Mouse (Mus musculus) MEL (cell line): ENCODE data around the gene Adam12. TPM values are rescaled to one million over a fixed set of nuclear protein-coding genes. Genes with fewer than 3 reads are reported as not detected.

Experiments
- DNase-seq: peaks from one replicate; pipeline ENCODE4 v3.0.0; 2011; ENCODE audit warnings: low read depth, low spot score
- H3K27ac ChIP-seq: 2 replicates; pipeline ENCODE4 v1.5.1; 2012; ENCODE audit warnings: low read depth, mild to moderate bottlenecking, control low read depth, low read length, moderate library complexity; ENCODE audit not compliant: control insufficient read depth
- H3K27me3 ChIP-seq, 2 experiments: fragments of 150-350 bp in 1 of 2; sonication (generic) in 1 of 2; 2 replicates each; pipeline ENCODE4 v1.6.1; 2012; ENCODE audit warnings: low read length in 2 of 2, mild to moderate bottlenecking in 2 of 2, improper control_type of control experiment in 1 of 2, moderate library complexity in 1 of 2; ENCODE audit not compliant: insufficient read depth in 2 of 2, control insufficient read depth in 1 of 2
- H3K36me3 ChIP-seq, 2 experiments: 2 replicates each; pipeline ENCODE4 v1.6.1; 2012 to 2014; ENCODE audit warnings: low read length in 2 of 2, improper control_type of control experiment in 1 of 2, inconsistent platforms in 1 of 2, mild to moderate bottlenecking in 1 of 2; ENCODE audit not compliant: insufficient read depth in 2 of 2, control insufficient read depth in 1 of 2
- H3K4me1 ChIP-seq, 2 experiments: fragments of 150-350 bp in 1 of 2; sonication (generic) in 1 of 2; 2 replicates each; pipeline ENCODE4 v1.6.1; 2012; ENCODE audit warnings: low read length in 2 of 2, improper control_type of control experiment in 1 of 2, mild to moderate bottlenecking in 1 of 2; ENCODE audit not compliant: insufficient read depth in 2 of 2, control insufficient read depth in 1 of 2
- H3K4me3 ChIP-seq, 2 experiments: fragments of 150-350 bp in 1 of 2; sonication (generic) in 1 of 2; 2 replicates each; pipeline ENCODE4 v1.5.1; 2012; ENCODE audit warnings: low read depth in 2 of 2, low read length in 2 of 2, mild to moderate bottlenecking in 2 of 2, moderate library complexity in 2 of 2, control low read depth in 1 of 2, improper control_type of control experiment in 1 of 2; ENCODE audit not compliant: control insufficient read depth in 1 of 2, insufficient read depth in 1 of 2
- H3K79me2 ChIP-seq: 2 replicates; pipeline ENCODE4 v1.6.1; 2012; ENCODE audit warnings: mild to moderate bottlenecking, low read length, moderate library complexity; ENCODE audit not compliant: control insufficient read depth, poor library complexity, insufficient read depth
- H3K9ac ChIP-seq: 2 replicates; pipeline ENCODE4 v1.6.1; 2012; ENCODE audit warnings: low read depth, mild to moderate bottlenecking, control low read depth, low read length, moderate library complexity; ENCODE audit not compliant: control insufficient read depth, poor library complexity, severe bottlenecking
- H3K9me3 ChIP-seq: fragments of 150-350 bp; sonication (generic); replicated peaks from 2 replicates; pipeline ENCODE4 v1.6.1; 2012; ENCODE audit warnings: mild to moderate bottlenecking, low read length, improper control_type of control experiment, moderate library complexity; ENCODE audit not compliant: insufficient read depth
- BHLHE40 ChIP-seq: IDR thresholded peaks from 2 replicates; pipeline ENCODE4 v1.6.1; 2012; ENCODE audit warnings: low read depth, mild to moderate bottlenecking, inconsistent platforms, low read length, improper control_type of control experiment, borderline replicate concordance
- ELF1 ChIP-seq: IDR thresholded peaks from 2 replicates; pipeline ENCODE4 v1.6.1; 2014; ENCODE audit warnings: low read depth, mild to moderate bottlenecking, inconsistent platforms, low read length, improper control_type of control experiment, moderate library complexity
- ETS1 ChIP-seq: IDR thresholded peaks from 2 replicates; pipeline ENCODE4 v1.6.1; 2012; ENCODE audit warnings: low read depth, mild to moderate bottlenecking, inconsistent platforms, low read length, improper control_type of control experiment, moderate library complexity
- GATA1 ChIP-seq: IDR thresholded peaks from 2 replicates; pipeline ENCODE4 v1.6.1; 2011; ENCODE audit warnings: low read depth, low read length, improper control_type of control experiment
- MAFK ChIP-seq: IDR thresholded peaks from 2 replicates; pipeline ENCODE4 v1.6.1; 2011; ENCODE audit warnings: low read depth, mild to moderate bottlenecking, low read length, improper control_type of control experiment, borderline replicate concordance
- MAZ ChIP-seq: IDR thresholded peaks from 2 replicates; pipeline ENCODE4 v1.6.1; 2012; ENCODE audit warnings: low read depth, mild to moderate bottlenecking, inconsistent platforms, low read length, improper control_type of control experiment
- MYB ChIP-seq: IDR thresholded peaks from 2 replicates; pipeline ENCODE4 v1.6.1; 2011; ENCODE audit warnings: mild to moderate bottlenecking, low read depth, low read length, improper control_type of control experiment
- MYC ChIP-seq: IDR thresholded peaks from 2 replicates; pipeline ENCODE4 v1.6.1; 2011; ENCODE audit warnings: low read depth, mild to moderate bottlenecking, low read length, improper control_type of control experiment, moderate library complexity
- NELFE ChIP-seq: IDR thresholded peaks from 2 replicates; pipeline ENCODE4 v1.6.1; 2011; ENCODE audit warnings: low read depth, low read length, improper control_type of control experiment
- RAD21 ChIP-seq: IDR thresholded peaks from 2 replicates; pipeline ENCODE4 v1.6.1; 2011; ENCODE audit warnings: mild to moderate bottlenecking, low read depth, low read length, improper control_type of control experiment
- TAL1 ChIP-seq: IDR thresholded peaks from 2 replicates; pipeline ENCODE4 v1.6.1; 2012; ENCODE audit warnings: mild to moderate bottlenecking, inconsistent platforms, low read length, moderate library complexity, mixed read lengths
- TBP ChIP-seq: IDR thresholded peaks from 2 replicates; pipeline ENCODE4 v1.8.0; 2011; ENCODE audit warnings: low read depth, low read length, improper control_type of control experiment
- TCF12 ChIP-seq: IDR thresholded peaks from 2 replicates; pipeline ENCODE4 v1.6.1; 2014; ENCODE audit warnings: low read depth, mild to moderate bottlenecking, inconsistent platforms, low read length, improper control_type of control experiment, moderate library complexity
- UBTF ChIP-seq: IDR thresholded peaks from 2 replicates; pipeline ENCODE4 v1.6.1; 2012; ENCODE audit warnings: low read depth, mild to moderate bottlenecking, inconsistent platforms, low read length, improper control_type of control experiment, moderate library complexity, borderline replicate concordance; ENCODE audit not compliant: insufficient read depth
- ZMIZ1 ChIP-seq: IDR thresholded peaks from 2 replicates; pipeline ENCODE4 v1.6.1; 2012; ENCODE audit warnings: low read depth, mild to moderate bottlenecking, inconsistent platforms, low read length, improper control_type of control experiment, moderate library complexity
- ZNF384 ChIP-seq: IDR thresholded peaks from 2 replicates; pipeline ENCODE4 v1.6.1; 2012; ENCODE audit warnings: low read depth, mild to moderate bottlenecking, inconsistent platforms, low read length, improper control_type of control experiment
- polyA plus RNA-seq, 2 experiments: library from polyadenylated mRNA; stranded (reverse) in 1 of 2; unstranded in 1 of 2; fragments of >175 nt in 1 of 2; fragments of >200 nt in 1 of 2; gene quantifications; 2 replicates each; pipeline versions ENCODE4 v1.2.1 to v1.2.4; 2012; ENCODE audit warnings: low replicate concordance in 2 of 2, low read depth in 1 of 2; ENCODE audit not compliant: insufficient read length in 2 of 2, insufficient read depth in 1 of 2, missing spikeins in 1 of 2
- total RNA-seq: library from RNA; depleted of rRNA; stranded (reverse); fragments of 300-350 nt; gene quantifications from 2 replicates; pipeline ENCODE4 v1.2.3, GENCODE M21; 2012

Adam12 gene
- total and polyA plus RNA-seq, 3 experiments: not detected

- Histone ChIP-seq H3K4me1 (no peaks in the 10 kb centered on the region), H3K79me2 (no peaks in the 10 kb centered on the region), H3K36me3 (no peaks in the 10 kb centered on the region), H3K4me3 (no peak overlapping the region), H3K9me3 (no peaks in the 10 kb centered on the region), H3K9ac (no peak overlapping the region), H3K27me3 (no peaks in the 10 kb centered on the region), H3K27ac (no peak overlapping the region)
- TF ChIP-seq MAZ (no peak), BHLHE40 (no peak), NELFE (no peak), GATA1 (no peak), MYC (no peak), TBP (no peak)
- DNase-seq: no peak
These were observed 87.8 kb downstream of the Adam12 start for GRCm38 (mm10) chr7:134144111-134144510.

GRCm38 (mm10) chr7:134139291-134139949, 92.5 kb downstream of the Adam12 start:
- no peak for DNase-seq
- Histone ChIP-seq H3K36me3 (no peaks in the 10 kb centered on the region), H3K9me3 (no peaks in the 10 kb centered on the region), H3K27me3 (no peaks in the 10 kb centered on the region), H3K4me3 (no peak overlapping the region), H3K27ac (no peak overlapping the region)
- no peak for TF ChIP-seq ETS1
- no peak for TF ChIP-seq UBTF
- TF ChIP-seq MAFK: no peak
- TF ChIP-seq GATA1: no peak
- TF ChIP-seq TAL1: no peak
- no peak for TF ChIP-seq MYC
- TF ChIP-seq ELF1: no peak
- no peak for TF ChIP-seq ZMIZ1
- TF ChIP-seq MAZ: no peak
- TF ChIP-seq RAD21: no peak
- no peak for TF ChIP-seq ZNF384
- TF ChIP-seq BHLHE40: no peak
- no peak for TF ChIP-seq TCF12
- no peak for TF ChIP-seq MYB
- TF ChIP-seq, all 39 proteins: peak for 0
- Histone ChIP-seq H3K4me1 (no peaks in the 10 kb centered on the region), H3K9ac (no peak overlapping the region), H3K79me2 (no peaks in the 10 kb centered on the region)
